Mouse (Mus musculus): ENCODE data around the gene Cebpa. TPM values are rescaled to one million over a fixed set of nuclear protein-coding genes. Genes with fewer than 3 reads are reported as not detected.

Cebpa gene
- polyA plus RNA-seq, 1 experiment from 2014 or later: 11.0 TPM

DNA sequence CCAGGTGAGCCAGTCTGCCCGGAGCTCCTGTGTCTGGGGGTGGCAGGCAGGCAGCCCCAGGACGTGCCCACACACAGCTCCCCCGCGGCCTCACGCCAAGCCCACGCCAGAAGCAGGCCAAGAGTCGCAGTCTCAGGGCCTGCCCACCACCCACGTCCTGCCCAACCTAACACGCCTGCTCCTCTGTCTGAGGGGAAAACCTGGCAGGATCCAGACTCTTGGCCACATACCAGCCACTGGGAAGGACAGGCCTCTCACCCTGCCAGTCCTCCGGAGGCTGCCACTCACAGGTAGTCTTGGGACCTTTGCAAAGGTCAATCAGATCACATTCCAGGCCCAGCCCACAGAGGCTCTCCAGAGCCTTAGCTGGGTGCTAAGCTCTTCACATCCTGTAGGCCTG is 27.2 kb downstream of the Cebpa start:
- Histone ChIP-seq H3K36me3 (replicated peaks) (no peaks in the 10 kb centered on the region), H3K27me3 (no peaks in the 10 kb centered on the region), H3K4me2 (no peak overlapping the region), H3K27ac (replicated peaks) (peak overlapping the region; percentile 51; the same call in 1 of the 2 replicates), H3K9me3 (replicated peaks) (no peaks in the 10 kb centered on the region), H3K9ac (no peak overlapping the region), H3K4me3 (replicated peaks) (no peak overlapping the region), H3K4me1 (replicated peaks) (peaks cover 55% of the 10 kb centered on the region)
- no peak for ATAC-seq (ENCODE audit: insufficient read depth)
- 72% methylated on average over 10 of the region's 10 CpGs for WGBS (ENCODE audit: insufficient replicate concordance)

DNA sequence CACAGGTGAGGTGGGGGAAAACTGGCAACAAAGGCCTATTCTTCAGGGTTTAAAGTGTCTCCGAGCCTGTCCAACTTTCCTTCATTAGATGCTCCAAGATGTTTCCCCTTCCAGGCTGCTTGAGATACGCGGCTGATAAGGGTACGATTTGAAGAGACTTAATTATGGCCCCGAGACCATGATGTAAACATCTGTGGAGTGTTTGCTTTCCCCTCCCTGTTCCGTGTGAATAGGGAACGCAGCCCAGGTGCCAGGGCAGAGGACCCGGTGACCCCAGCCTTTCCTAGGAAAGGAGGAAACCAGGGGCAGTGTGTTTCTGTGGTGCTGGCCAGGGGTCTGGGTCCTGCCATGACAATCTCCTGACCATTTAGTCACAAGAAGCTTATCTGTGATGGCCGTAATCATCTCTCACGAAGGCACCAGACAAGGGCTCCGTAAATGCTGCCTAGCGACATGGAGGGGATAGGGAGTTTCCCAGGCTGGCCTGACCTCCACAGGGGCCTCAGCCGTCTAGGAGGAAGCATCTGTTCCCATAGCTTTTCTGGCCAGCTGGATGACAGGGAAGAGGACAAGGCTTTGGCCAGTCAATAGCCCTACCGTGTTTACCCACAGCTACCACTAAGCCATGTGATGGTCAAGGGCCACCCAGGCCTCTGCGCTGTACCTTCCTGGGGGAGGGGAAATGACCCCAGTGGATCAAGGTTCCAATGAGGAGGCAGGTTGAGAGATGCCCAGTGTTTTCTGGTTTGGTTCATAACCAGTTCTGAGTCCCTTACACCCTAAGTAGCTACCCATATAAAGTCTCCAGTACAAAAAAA is 30.7 kb downstream of the Cebpa start:
- Histone ChIP-seq H3K27me3 (no peaks in the 10 kb centered on the region), H3K4me3 (replicated peaks) (no peak overlapping the region), H3K9ac (no peak overlapping the region), H3K4me2 (no peak overlapping the region), H3K36me3 (replicated peaks) (no peaks in the 10 kb centered on the region), H3K4me1 (replicated peaks) (peaks cover 48% of the 10 kb centered on the region), H3K27ac (replicated peaks) (peak overlapping the region; percentile 75), H3K9me3 (replicated peaks) (no peaks in the 10 kb centered on the region)
- WGBS (ENCODE audit: insufficient replicate concordance): 52% methylated on average over 15 of the region's 15 CpGs
- peak; percentile 76 for ATAC-seq (ENCODE audit: insufficient read depth)

DNA sequence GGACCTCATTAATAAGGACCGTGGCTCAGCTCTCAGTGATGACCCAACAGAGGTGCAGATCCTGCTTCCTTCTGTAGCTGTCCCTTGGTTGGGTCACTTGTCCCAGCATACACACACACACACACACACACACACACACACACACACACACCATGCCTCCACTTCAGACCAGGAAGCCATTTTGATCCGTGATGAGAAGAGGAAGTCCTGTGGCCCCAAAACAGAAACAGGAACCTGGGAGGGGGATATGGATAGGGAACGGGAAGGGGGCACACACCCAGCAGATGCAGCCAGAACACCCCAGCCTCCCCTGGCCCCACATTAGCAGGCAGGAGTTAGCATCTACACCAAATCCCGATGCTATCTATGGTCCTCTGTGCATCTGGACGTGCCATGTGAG is 31.8 kb downstream of the Cebpa start:
- peaks cover 44% of the 10 kb centered on the region for H3K4me1 ChIP-seq (replicated peaks)
- ATAC-seq (ENCODE audit: insufficient read depth): no peak
- no peaks in the 10 kb centered on the region for H3K9me3 ChIP-seq (replicated peaks)
- H3K36me3 ChIP-seq (replicated peaks): no peaks in the 10 kb centered on the region
- no peak overlapping the region for H3K4me2 ChIP-seq
- no peaks in the 10 kb centered on the region for H3K27me3 ChIP-seq
- WGBS (ENCODE audit: insufficient replicate concordance): 27% methylated on average over 5 of the region's 5 CpGs
- no peak overlapping the region for H3K4me3 ChIP-seq (replicated peaks)
- no peak overlapping the region for H3K9ac ChIP-seq
- 0 out of 2 replicates have a peak overlapping the region, but pooled peaks have one; percentile 75 for H3K27ac ChIP-seq (replicated peaks)

DNA sequence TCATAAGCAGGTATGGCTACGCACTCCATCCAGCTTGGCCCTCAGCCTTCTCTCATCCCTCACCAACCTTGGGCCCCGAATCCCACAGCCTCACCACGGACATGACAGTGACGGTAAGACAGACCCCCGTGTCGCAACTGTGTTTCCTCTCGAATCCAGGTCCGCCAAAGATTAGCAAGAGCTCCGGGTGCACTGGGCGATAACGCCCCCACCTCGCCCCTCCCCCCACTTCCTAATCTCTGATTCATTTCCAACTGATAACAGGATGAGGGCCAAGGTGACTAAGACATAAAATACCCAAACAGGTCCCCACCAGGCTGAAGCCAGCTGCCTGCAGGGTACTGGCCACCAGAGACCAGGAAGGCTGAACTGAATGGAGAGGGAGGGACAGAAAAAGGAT is 35.4 kb downstream of the Cebpa start:
- Histone ChIP-seq H3K9ac (no peak overlapping the region), H3K9me3 (replicated peaks) (no peaks in the 10 kb centered on the region), H3K4me2 (no peak overlapping the region), H3K27me3 (no peaks in the 10 kb centered on the region), H3K27ac (replicated peaks) (no peak overlapping the region), H3K4me1 (replicated peaks) (peaks cover 38% of the 10 kb centered on the region), H3K4me3 (replicated peaks) (no peak overlapping the region), H3K36me3 (replicated peaks) (no peaks in the 10 kb centered on the region)
- ATAC-seq (ENCODE audit: insufficient read depth): no peak
- WGBS (ENCODE audit: insufficient replicate concordance): 17% methylated on average over 12 of the region's 12 CpGs

- H3K9ac ChIP-seq: no peak overlapping the region
- no peaks in the 10 kb centered on the region for H3K36me3 ChIP-seq (replicated peaks)
- 25% methylated on average over 16 of the region's 16 CpGs for WGBS (ENCODE audit: insufficient replicate concordance)
- peak; percentile 25; the same call in 1 of the 2 replicates for ATAC-seq (ENCODE audit: insufficient read depth)
- H3K4me3 ChIP-seq (replicated peaks): no peak overlapping the region
- no peak overlapping the region for H3K27ac ChIP-seq (replicated peaks)
- no peaks in the 10 kb centered on the region for H3K9me3 ChIP-seq (replicated peaks)
- H3K4me1 ChIP-seq (replicated peaks): peaks cover 18% of the 10 kb centered on the region; the same call in 1 of the 2 replicates
- H3K27me3 ChIP-seq: no peaks in the 10 kb centered on the region
- H3K4me2 ChIP-seq: no peak overlapping the region
These were observed 37.7 kb downstream of the Cebpa start for GRCm38 (mm10) chr7:35156561-35157477.

GRCm38 (mm10) chr7:35157512-35157911 is 38.4 kb downstream of the Cebpa start:
- H3K36me3 ChIP-seq (replicated peaks): no peaks in the 10 kb centered on the region
- WGBS (ENCODE audit: insufficient replicate concordance): 29% methylated on average over 3 of the region's 3 CpGs
- H3K9me3 ChIP-seq (replicated peaks): no peaks in the 10 kb centered on the region
- no peak overlapping the region for H3K9ac ChIP-seq
- H3K27ac ChIP-seq (replicated peaks): no peak overlapping the region
- peaks cover 14% of the 10 kb centered on the region; the same call in 1 of the 2 replicates for H3K4me1 ChIP-seq (replicated peaks)
- H3K4me3 ChIP-seq (replicated peaks): no peak overlapping the region
- H3K27me3 ChIP-seq: no peaks in the 10 kb centered on the region
- no peak for ATAC-seq (ENCODE audit: insufficient read depth)
- no peak overlapping the region for H3K4me2 ChIP-seq

DNA sequence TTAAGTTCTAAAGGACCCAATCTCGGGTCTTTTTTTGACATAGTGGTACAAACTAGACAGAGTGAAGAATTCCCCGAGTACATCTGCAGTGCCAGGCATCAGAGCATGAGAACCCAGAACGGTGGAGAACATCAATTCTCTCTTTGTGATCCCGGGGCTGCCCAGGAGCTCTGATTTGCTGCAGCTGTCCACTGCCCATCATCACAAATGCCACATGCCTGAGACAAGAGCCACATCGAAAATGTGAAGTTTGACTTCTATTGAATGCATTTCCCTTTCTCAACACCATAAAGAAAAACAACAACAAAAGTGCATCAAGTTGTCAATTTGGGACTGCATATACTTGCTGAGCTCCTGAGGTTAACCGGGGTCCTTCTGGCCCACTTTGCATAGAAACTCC is 43.4 kb downstream of the Cebpa start:
- no peak for ATAC-seq (ENCODE audit: insufficient read depth)
- peaks cover 17% of the 10 kb centered on the region for H3K4me1 ChIP-seq (replicated peaks)
- no peak overlapping the region for H3K4me3 ChIP-seq (replicated peaks)
- no peak overlapping the region for H3K9ac ChIP-seq
- 53% methylated on average over 6 of the region's 6 CpGs for WGBS (ENCODE audit: insufficient replicate concordance)
- H3K4me2 ChIP-seq: no peak overlapping the region
- H3K36me3 ChIP-seq (replicated peaks): no peaks in the 10 kb centered on the region
- H3K9me3 ChIP-seq (replicated peaks): no peaks in the 10 kb centered on the region
- no peak overlapping the region for H3K27ac ChIP-seq (replicated peaks)
- no peaks in the 10 kb centered on the region for H3K27me3 ChIP-seq

- Histone ChIP-seq H3K4me3 (replicated peaks) (no peak overlapping the region), H3K27ac (replicated peaks) (no peak overlapping the region), H3K9ac (no peak overlapping the region), H3K36me3 (replicated peaks) (no peaks in the 10 kb centered on the region), H3K9me3 (replicated peaks) (no peaks in the 10 kb centered on the region), H3K27me3 (no peaks in the 10 kb centered on the region), H3K4me1 (replicated peaks) (peaks cover 18% of the 10 kb centered on the region), H3K4me2 (no peak overlapping the region)
- 53% methylated on average over 7 of the region's 7 CpGs for whole genome bisulfite sequencing (ENCODE audit: insufficient replicate concordance)
- no peak for ATAC-seq (ENCODE audit: insufficient read depth)
These were observed 44.5 kb downstream of the Cebpa start for GRCm38 (mm10) chr7:35163600-35163999.

- 59% methylated on average over 6 of the region's 6 CpGs for WGBS (ENCODE audit: insufficient replicate concordance)
- no peaks in the 10 kb centered on the region for H3K9me3 ChIP-seq (replicated peaks)
These were observed 45.0 kb downstream of the Cebpa start for GRCm38 (mm10) chr7:35164131-35164530.

GRCm38 (mm10) chr7:35166988-35167387 is 47.9 kb downstream of the Cebpa start:
- H3K4me3 ChIP-seq (replicated peaks): no peak overlapping the region
- H3K27ac ChIP-seq (replicated peaks): peak overlapping the region; percentile 55
- H3K9ac ChIP-seq: no peak overlapping the region
- no peak for ATAC-seq (ENCODE audit: insufficient read depth)
- no peaks in the 10 kb centered on the region for H3K27me3 ChIP-seq
- WGBS (ENCODE audit: insufficient replicate concordance): 38% methylated on average over 5 of the region's 5 CpGs
- H3K36me3 ChIP-seq (replicated peaks): no peaks in the 10 kb centered on the region
- no peak overlapping the region for H3K4me2 ChIP-seq
- H3K9me3 ChIP-seq (replicated peaks): no peaks in the 10 kb centered on the region
- peaks cover 29% of the 10 kb centered on the region for H3K4me1 ChIP-seq (replicated peaks)

More at GRCm38 (mm10) chr7:35164131-35164530, 45.0 kb downstream of the Cebpa start:
- Histone ChIP-seq H3K4me1 (replicated peaks) (peaks cover 23% of the 10 kb centered on the region), H3K4me3 (replicated peaks) (no peak overlapping the region), H3K36me3 (replicated peaks) (no peaks in the 10 kb centered on the region), H3K9ac (no peak overlapping the region), H3K27me3 (no peaks in the 10 kb centered on the region), H3K4me2 (no peak overlapping the region), H3K27ac (replicated peaks) (no peak overlapping the region)
- no peak for ATAC-seq (ENCODE audit: insufficient read depth)

GRCm38 (mm10) chr7:35167925-35168324 is 48.8 kb downstream of the Cebpa start:
- Histone ChIP-seq H3K36me3 (replicated peaks) (no peaks in the 10 kb centered on the region), H3K27me3 (no peaks in the 10 kb centered on the region), H3K4me1 (replicated peaks) (peaks cover 29% of the 10 kb centered on the region), H3K9ac (no peak overlapping the region), H3K9me3 (replicated peaks) (no peaks in the 10 kb centered on the region), H3K4me3 (replicated peaks) (no peak overlapping the region), H3K27ac (replicated peaks) (peak overlapping the region; percentile 62; the same call in 1 of the 2 replicates), H3K4me2 (no peak overlapping the region)
- ATAC-seq (ENCODE audit: insufficient read depth): peak; percentile 63
- WGBS (ENCODE audit: insufficient replicate concordance): 60% methylated on average over 2 of the region's 2 CpGs

Measured in liver, embryonic 15.5 days (tissue).